Mouse (Mus musculus) embryonic facial prominence, embryonic 14.5 days (tissue): ENCODE data around the gene Notum. TPM values are rescaled to one million over a fixed set of nuclear protein-coding genes. Genes with fewer than 3 reads are reported as not detected.
A peak's percentile ranks its signal among the peaks of the same experiment; 100 is the strongest.

Experiments
- ATAC-seq: fragments of 200-750 bp; cut with Nextera tagmentation; 2 replicates; pipeline ENCODE4 v1.8.0; 2017; ENCODE audit warnings: low read depth, moderate number of reproducible peaks, moderate TSS enrichment
- DNase-seq: peaks from one replicate; pipeline ENCODE4 v3.0.0-alpha.2; 2015; ENCODE audit warnings: low spot score
- H3K27ac ChIP-seq: fragments of 300-500 bp; sonication (generic); replicated peaks from 2 replicates; pipeline ENCODE4 v1.5.1; 2014; ENCODE audit warnings: low read depth, mild to moderate bottlenecking, low read length, moderate library complexity
- H3K27me3 ChIP-seq: fragments of 300-500 bp; sonication (generic); replicated peaks from 2 replicates; pipeline ENCODE4 v1.6.1; 2014; ENCODE audit warnings: low read length; ENCODE audit not compliant: control insufficient read depth, insufficient read depth
- H3K36me3 ChIP-seq: fragments of 300-500 bp; sonication (generic); 2 replicates; pipeline ENCODE4 v1.6.1; 2014; ENCODE audit warnings: low read length, mixed read lengths; ENCODE audit not compliant: control insufficient read depth, insufficient read depth
- H3K4me1 ChIP-seq: fragments of 300-500 bp; sonication (generic); 2 replicates; pipeline ENCODE4 v1.6.1; 2014; ENCODE audit warnings: antibody characterized with exemption, low read length; ENCODE audit not compliant: control insufficient read depth, insufficient read depth
- H3K4me2 ChIP-seq: fragments of 300-500 bp; sonication (generic); 2 replicates; pipeline ENCODE4 v1.6.1; 2014; ENCODE audit warnings: low read depth, mild to moderate bottlenecking, low read length, moderate library complexity, mixed read lengths
- H3K4me3 ChIP-seq: fragments of 300-500 bp; sonication (generic); 2 replicates; pipeline ENCODE4 v1.5.1; 2014; ENCODE audit warnings: low read depth, mild to moderate bottlenecking, low read length
- H3K9ac ChIP-seq: fragments of 300-500 bp; sonication (generic); 2 replicates; pipeline ENCODE4 v1.6.1; 2014; ENCODE audit warnings: low read depth, mild to moderate bottlenecking, low read length, moderate library complexity, mixed read lengths
- H3K9me3 ChIP-seq: fragments of 300-500 bp; sonication (generic); 2 replicates; pipeline ENCODE4 v1.6.1; 2016; ENCODE audit warnings: low read length; ENCODE audit not compliant: control insufficient read depth
- WGBS: fragments of 180-500 bp; shearing (Covaris S2); extraction: QIAGEN DNeasy Blood & Tissue Kit; methylation state at CpG from one replicate; pipeline ENCODE4 v1.1.7; 2014; 5-methylcytosine and 5-hydroxymethylcytosine counted together
- polyA plus RNA-seq: library from polyadenylated mRNA; unstranded; fragments of >200 nt; fragmentation: Nextera tagmentation; extraction: Ambion mirVana; gene quantifications from 2 replicates; pipeline ENCODE4 v1.2.1, GENCODE M21; 2014

Gene Notum
- polyA plus RNA-seq, 1 experiment from 2014 or later, result 3.6 TPM

DNA sequence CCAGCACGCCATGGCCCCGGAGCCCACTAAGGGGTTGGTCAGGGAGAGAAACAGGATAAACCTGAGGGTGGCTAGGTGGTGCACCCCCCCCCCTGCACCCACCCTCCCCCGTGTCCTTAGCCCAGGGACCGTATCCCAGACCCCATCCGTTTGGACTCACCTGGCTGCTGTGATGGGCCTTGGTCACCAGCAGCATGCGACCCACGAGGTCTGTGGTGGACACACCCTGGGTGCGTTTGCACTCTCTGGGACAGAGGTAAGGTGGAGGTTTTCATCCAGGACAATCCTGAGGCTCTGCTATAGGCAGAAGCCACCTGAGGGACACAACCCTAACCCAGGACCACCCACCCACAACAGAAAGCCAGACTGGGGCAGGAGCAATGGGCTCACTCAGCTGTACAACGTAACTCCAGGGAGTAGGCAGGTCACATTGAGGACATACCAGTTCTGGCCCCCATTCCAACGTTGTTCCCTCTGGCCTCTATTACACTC, 47.4 kb downstream of the Notum start:
- Histone ChIP-seq H3K27me3 (peaks cover 8% of the 10 kb centered on the region; the same call in 1 of the 2 replicates), H3K36me3 (peaks cover 50% of the 10 kb centered on the region), H3K4me2 (no peak overlapping the region), H3K27ac (no peak overlapping the region), H3K9ac (no peak overlapping the region), H3K4me3 (no peak overlapping the region), H3K4me1 (peaks cover 9% of the 10 kb centered on the region), H3K9me3 (no peaks in the 10 kb centered on the region)
- ATAC-seq, result no peak
- DNase-seq, result no peak
- WGBS, result 88% methylated on average over 10 of the region's 10 CpGs

DNA sequence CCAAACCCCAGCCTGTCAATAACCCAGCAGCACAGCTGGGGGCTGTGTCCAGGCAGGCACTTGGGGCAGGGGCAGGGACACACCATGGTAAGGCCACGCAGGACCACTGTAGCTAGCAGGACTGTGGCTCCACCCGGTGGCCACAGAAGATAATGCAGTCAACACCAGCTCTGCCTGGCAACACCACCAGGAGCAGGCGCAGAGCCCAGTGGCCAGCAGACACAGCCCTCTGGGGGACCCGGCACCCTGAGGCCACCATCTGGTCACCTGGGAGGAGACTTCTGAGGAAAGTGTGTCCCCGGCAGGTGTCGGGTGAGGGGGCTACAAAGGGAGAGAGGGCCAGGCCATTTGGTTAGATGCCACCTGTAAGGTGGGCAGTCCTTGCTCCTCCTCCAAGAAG, 48.2 kb downstream of the Notum start:
- H3K4me2 ChIP-seq, result no peak overlapping the region
- H3K4me1 ChIP-seq, result peaks cover 12% of the 10 kb centered on the region
- ATAC-seq (no peak), DNase-seq (no peak)
- peaks cover 9% of the 10 kb centered on the region; the same call in 1 of the 2 replicates for H3K27me3 ChIP-seq
- WGBS, result 65% methylated on average over 4 of the region's 6 CpGs
- no peaks in the 10 kb centered on the region for H3K9me3 ChIP-seq
- H3K4me3 ChIP-seq, result no peak overlapping the region
- H3K27ac ChIP-seq, result no peak overlapping the region
- H3K36me3 ChIP-seq, result peaks cover 44% of the 10 kb centered on the region
- no peak overlapping the region for H3K9ac ChIP-seq

DNA sequence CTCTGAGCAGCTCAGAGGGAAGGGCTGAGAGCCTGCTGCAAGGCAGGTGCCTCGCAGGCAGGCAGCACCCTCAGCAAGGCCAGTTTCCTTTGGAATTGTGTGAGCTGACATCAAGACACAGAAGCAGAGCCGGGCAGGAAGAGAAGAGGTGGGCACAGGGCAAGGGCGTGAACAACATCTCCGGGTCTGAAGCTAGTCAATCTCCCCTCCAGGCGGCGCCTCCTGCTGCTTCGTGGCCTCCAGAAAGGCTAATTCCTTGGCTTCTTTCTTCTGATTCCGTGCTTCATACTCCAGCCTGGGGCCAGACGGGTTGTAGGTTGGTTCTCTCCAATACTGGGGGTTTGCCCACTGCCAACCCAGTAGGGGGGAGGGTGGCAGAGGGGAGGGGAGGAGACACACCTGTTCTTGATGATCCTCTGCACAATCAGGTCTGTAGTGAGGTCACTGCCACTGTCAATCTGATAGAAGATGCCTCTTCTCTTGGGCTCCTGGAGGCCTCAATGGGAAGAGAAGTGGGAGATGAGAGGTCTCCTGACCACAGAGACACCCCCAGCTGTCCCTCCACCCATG, 50.4 kb downstream of the Notum start:
- ATAC-seq, result no peak
- H3K4me2 ChIP-seq, result no peak overlapping the region
- no peak for DNase-seq
- H3K9me3 ChIP-seq, result no peaks in the 10 kb centered on the region
- H3K4me3 ChIP-seq, result no peak overlapping the region
- WGBS, result 72% methylated on average over 9 of the region's 9 CpGs
- peaks cover 4% of the 10 kb centered on the region; the same call in 1 of the 2 replicates for H3K4me1 ChIP-seq
- H3K9ac ChIP-seq, result no peak overlapping the region
- H3K27ac ChIP-seq, result no peak overlapping the region
- H3K27me3 ChIP-seq, result peaks cover 9% of the 10 kb centered on the region; the same call in 1 of the 2 replicates
- H3K36me3 ChIP-seq, result peaks cover 56% of the 10 kb centered on the region

GRCm38 (mm10) chr11:120609250-120609649, 51.7 kb downstream of the Notum start:
- Histone ChIP-seq H3K36me3 (peaks cover 65% of the 10 kb centered on the region), H3K9ac (no peak overlapping the region; the same call in 1 of the 2 replicates), H3K27me3 (peaks cover 9% of the 10 kb centered on the region; the same call in 1 of the 2 replicates), H3K4me3 (no peak overlapping the region), H3K9me3 (no peaks in the 10 kb centered on the region), H3K27ac (no peak overlapping the region), H3K4me1 (peaks cover 4% of the 10 kb centered on the region; the same call in 1 of the 2 replicates), H3K4me2 (no peak overlapping the region)
- DNase-seq (no peak), ATAC-seq (no peak)
- 41% methylated on average over 8 of the region's 8 CpGs for WGBS

DNA sequence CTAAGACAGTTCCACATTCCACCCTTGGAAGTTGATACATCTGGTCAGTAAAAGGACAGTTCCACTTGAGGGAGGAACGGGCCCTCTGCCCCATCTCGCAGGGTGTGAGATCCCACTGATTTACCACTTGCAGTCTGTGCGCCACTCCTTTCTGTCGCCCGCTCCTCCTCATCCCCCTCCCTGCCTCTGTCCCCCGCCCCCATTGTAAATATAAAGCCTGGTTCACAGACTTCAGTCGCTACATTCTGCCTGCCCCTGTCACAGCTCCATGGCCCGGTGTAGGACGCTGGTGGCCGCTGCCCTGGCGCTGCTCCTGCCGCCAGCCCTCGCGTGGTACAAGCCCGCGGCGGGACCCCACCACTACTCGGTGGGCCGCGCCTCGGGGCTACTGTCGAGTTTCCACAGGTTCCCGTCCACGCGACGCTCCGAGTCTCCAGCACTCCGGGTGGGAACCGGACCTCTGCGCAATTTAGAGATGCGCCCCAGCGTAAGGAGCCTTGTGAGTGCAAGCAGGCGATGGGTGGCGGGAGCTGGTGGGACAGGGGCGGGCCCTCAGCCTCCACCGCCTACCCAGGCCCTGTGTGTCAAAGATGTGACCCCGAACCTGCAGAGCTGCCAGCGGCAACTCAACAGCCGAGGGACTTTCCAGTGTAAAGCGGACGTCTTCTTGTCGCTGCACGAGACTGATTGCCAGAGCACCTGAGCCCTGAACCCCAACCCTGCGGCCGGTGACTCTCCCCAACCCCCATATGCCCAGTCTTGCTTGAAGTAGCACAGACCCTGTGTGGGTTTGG, 52.5 kb downstream of the Notum start, which contains the start of gene Npb:
Gene Npb, plus strand, starts transcription at position 237 of the 794 bp plus-strand sequence.
- Histone ChIP-seq H3K9ac (peak within 1 kb of the TSS; percentile 60), H3K36me3 (peaks cover 65% of the 10 kb centered on the region), H3K27ac (no peak within 1 kb of the TSS), H3K9me3 (no peaks in the 10 kb centered on the region), H3K4me2 (peak within 1 kb of the TSS; percentile 62), H3K4me1 (peaks cover 4% of the 10 kb centered on the region; the same call in 1 of the 2 replicates), H3K4me3 (peak within 1 kb of the TSS; percentile 31), H3K27me3 (peaks cover 9% of the 10 kb centered on the region; the same call in 1 of the 2 replicates)
- 7% methylated on average over 43 of the region's 45 CpGs for WGBS
- DNase-seq (no peak), ATAC-seq (0 out of 2 replicates have a peak, but pooled peaks have one; percentile 5)

GRCm38 (mm10) chr11:120606764-120607163, 54.2 kb downstream of the Notum start:
- Histone ChIP-seq H3K27me3 (peaks cover 9% of the 10 kb centered on the region; the same call in 1 of the 2 replicates), H3K4me3 (no peak overlapping the region), H3K4me2 (no peak overlapping the region), H3K9ac (no peak overlapping the region), H3K36me3 (peaks cover 64% of the 10 kb centered on the region), H3K27ac (no peak overlapping the region), H3K4me1 (peaks cover 4% of the 10 kb centered on the region; the same call in 1 of the 2 replicates), H3K9me3 (no peaks in the 10 kb centered on the region)
- DNase-seq, result no peak
- WGBS, result 76% methylated on average over 4 of the region's 4 CpGs
- ATAC-seq, result no peak

GRCm38 (mm10) chr11:120605667-120606066, 55.3 kb downstream of the Notum start:
- no peaks in the 10 kb centered on the region for H3K9me3 ChIP-seq
- no peak overlapping the region for H3K4me3 ChIP-seq
- peaks cover 9% of the 10 kb centered on the region; the same call in 1 of the 2 replicates for H3K27me3 ChIP-seq
- WGBS, result 86% methylated on average over 7 of the region's 7 CpGs
- no peak overlapping the region for H3K9ac ChIP-seq
- H3K27ac ChIP-seq, result no peak overlapping the region
- ATAC-seq (no peak), DNase-seq (no peak)
- peaks cover 4% of the 10 kb centered on the region; the same call in 1 of the 2 replicates for H3K4me1 ChIP-seq
- H3K4me2 ChIP-seq, result no peak overlapping the region
- peaks cover 62% of the 10 kb centered on the region for H3K36me3 ChIP-seq
